Mouse (Mus musculus) ES-E14 (cell line): ENCODE data around the gene Gm20481. TPM values are rescaled to one million over a fixed set of nuclear protein-coding genes. Genes with fewer than 3 reads are reported as not detected.

ENCODE experiments used
- DNase-seq: peaks from one replicate; pipeline ENCODE4 v3.0.0-alpha.2; 2013; ENCODE audit warnings: low read depth, low spot score
- H3K27ac ChIP-seq: 2 replicates; pipeline ENCODE4 v1.5.1; 2012; ENCODE audit warnings: low read depth, mild to moderate bottlenecking, low read length, moderate library complexity, mixed read lengths; ENCODE audit not compliant: poor library complexity, insufficient read depth, severe bottlenecking
- H3K36me3 ChIP-seq: 2 replicates; pipeline ENCODE4 v1.6.1; 2012; ENCODE audit warnings: mild to moderate bottlenecking, low read length, moderate library complexity, mixed read lengths; ENCODE audit not compliant: control insufficient read depth, poor library complexity, insufficient read depth, severe bottlenecking
- H3K4me1 ChIP-seq, 2 experiments: fragments of 150-350 bp in 1 of 2; sonication (generic) in 1 of 2; 2 replicates each; pipeline ENCODE4 v1.6.1; 2012; ENCODE audit warnings: low read length in 2 of 2, mild to moderate bottlenecking in 1 of 2, mixed read lengths in 1 of 2; ENCODE audit not compliant: control insufficient read depth in 2 of 2, insufficient read depth in 2 of 2, poor library complexity in 1 of 2
- H3K4me3 ChIP-seq, 2 experiments: fragments of 150-350 bp in 1 of 2; sonication (generic) in 1 of 2; 2 replicates each; pipeline ENCODE4 v1.5.1; 2012; ENCODE audit warnings: low read length in 2 of 2, low read depth in 1 of 2, mild to moderate bottlenecking in 1 of 2, mixed read lengths in 1 of 2; ENCODE audit not compliant: insufficient read depth in 1 of 2, poor library complexity in 1 of 2, severe bottlenecking in 1 of 2
- H3K9ac ChIP-seq: 2 replicates; pipeline ENCODE4 v1.6.1; 2012; ENCODE audit warnings: low read depth, mild to moderate bottlenecking, low read length, mixed read lengths; ENCODE audit not compliant: poor library complexity, insufficient read depth, severe bottlenecking
- H3K9me3 ChIP-seq: fragments of 150-350 bp; sonication (generic); 2 replicates; pipeline ENCODE4 v1.6.1; 2012; ENCODE audit warnings: low read depth, mild to moderate bottlenecking, low read length; ENCODE audit not compliant: control insufficient read depth, insufficient read depth
- CHD2 ChIP-seq: IDR thresholded peaks from 2 replicates; pipeline ENCODE4 v1.6.1; 2014; ENCODE audit warnings: mild to moderate bottlenecking, low read depth, low read length, inconsistent platforms
- HCFC1 ChIP-seq: IDR thresholded peaks from 2 replicates; pipeline ENCODE4 v1.6.1; 2012; ENCODE audit warnings: low read length, inconsistent platforms, borderline replicate concordance; ENCODE audit not compliant: insufficient read depth
- MAFK ChIP-seq: IDR thresholded peaks from 2 replicates; pipeline ENCODE4 v1.6.1; 2014; ENCODE audit warnings: mild to moderate bottlenecking, low read depth, low read length, inconsistent platforms; ENCODE audit not compliant: insufficient read depth
- ZC3H11A ChIP-seq: IDR thresholded peaks from 2 replicates; pipeline ENCODE4 v1.6.1; 2012; ENCODE audit warnings: low read depth, mild to moderate bottlenecking, inconsistent platforms, low read length, borderline replicate concordance
- ZNF384 ChIP-seq: IDR thresholded peaks from 2 replicates; pipeline ENCODE4 v1.6.1; 2012; ENCODE audit warnings: low read depth, low read length, inconsistent platforms
- in situ Hi-C, 2 experiments: fragments of 600-800 bp; cut with MboI; formaldehyde crosslinking; loops; one replicate each; pipeline ENCODE4 v1.15.1; 2025; ENCODE audit warnings: low sequenced_read_pairs in 2 of 2, inconsistent platforms in 1 of 2; ENCODE audit not compliant: unreplicated experiment in 2 of 2
- total RNA-seq: library from RNA; depleted of rRNA; stranded (reverse); fragments of 300-350 nt; gene quantifications from 2 replicates; pipeline ENCODE4 v1.2.3, GENCODE M21; 2012; rRNA removed

Gene Gm20481
- total RNA-seq, 1 experiment = 1.9 TPM

DNA sequence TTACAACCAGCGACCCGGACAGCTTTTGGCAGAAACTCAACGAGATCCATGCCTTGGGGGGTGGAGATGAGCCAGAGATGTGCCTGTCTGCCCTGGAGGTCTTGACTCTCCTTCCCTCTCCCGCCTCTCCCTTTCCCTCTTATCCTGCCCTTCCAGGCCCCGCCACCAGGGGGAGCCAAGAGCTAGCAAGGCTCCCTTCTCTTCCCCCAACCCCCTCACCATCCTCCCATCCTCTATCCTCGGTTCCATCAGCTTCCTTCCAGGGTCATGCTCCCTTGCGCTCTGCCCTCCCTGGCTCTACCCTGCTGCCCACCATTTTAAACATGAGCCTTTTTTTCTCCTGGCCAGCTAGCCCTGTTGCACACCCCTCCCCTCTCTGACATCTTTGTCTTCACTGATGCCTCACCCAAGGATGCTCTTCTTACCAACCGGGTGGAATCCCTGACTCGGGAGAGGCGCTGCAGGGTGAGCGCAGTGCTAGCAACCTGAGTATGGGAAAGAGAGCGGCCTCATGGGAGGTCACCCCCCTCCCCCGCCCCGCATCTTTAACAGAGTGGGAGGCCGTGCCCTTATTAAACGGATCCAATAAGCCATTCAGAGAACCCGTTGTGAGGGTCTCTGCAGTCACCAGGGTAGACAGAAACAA is 51.6 kb downstream of the Gm20481 start:
- peak; percentile 85 for DNase-seq

More for the DNA sequence above, 51.6 kb downstream of the Gm20481 start:
- Histone ChIP-seq H3K4me1 (peaks cover 2 to 16% of the 10 kb centered on the region in 2 experiments; a peak in 2 of 4 replicates), H3K9ac (peak overlapping the region; percentile 38; the same call in 1 of the 2 replicates), H3K36me3 (peaks cover 4% of the 10 kb centered on the region), H3K9me3 (no peaks in the 10 kb centered on the region), H3K4me3 (no peak overlapping the region), H3K27ac (no peak overlapping the region)
- in situ Hi-C loops = loop anchor here in 1 of 2 experiments (25.0 kb wide), 1 partner anchor 91 kb away; the partner anchor contains the start of genes Csnk2b, Gpank1, Ly6g5b and Ly6g5c
- TF ChIP-seq CHD2 (no peak), ZC3H11A (peak; percentile 37; the same call in 1 of the 2 replicates), HCFC1 (no peak), ZNF384 (no peak), MAFK (no peak)

Other genes starting within 250 kb of the Gm20481 start
- gene C4b, start 226.0 kb upstream of the Gm20481 start, total RNA-seq = 0.45 and 1.5 TPM in 2 replicates
- gene Cyp21a1, start 165.4 kb upstream of the Gm20481 start, total RNA-seq = 0.27 and 0.32 TPM in 2 replicates
- gene Stk19, start 133.0 kb upstream of the Gm20481 start, total RNA-seq = 29.1 and 32.6 TPM in 2 replicates
- 39.0 and 45.2 TPM in 2 replicates for gene Dxo, start 132.9 kb upstream of the Gm20481 start, total RNA-seq
- 40.5 and 66.0 TPM in 2 replicates for gene Skiv2l, start 119.7 kb upstream of the Gm20481 start, total RNA-seq
- 50.2 and 63.4 TPM in 2 replicates for gene Nelfe, start 119.5 kb upstream of the Gm20481 start, total RNA-seq
- gene Cfb, start 107.4 kb upstream of the Gm20481 start, total RNA-seq = 0.16 and 0.18 TPM in 2 replicates
- 9.4 and 11.5 TPM in 2 replicates for gene Zbtb12, start 90.4 kb upstream of the Gm20481 start, total RNA-seq
- 0.31 TPM in 1 of 2 replicates, not detected in the other for gene Gm20547, start 87.9 kb upstream of the Gm20481 start, total RNA-seq
- gene C2, start 71.6 kb upstream of the Gm20481 start, total RNA-seq = 5.0 TPM in 2 replicates
- 124 and 147 TPM in 2 replicates for gene Ehmt2, start 71.4 kb upstream of the Gm20481 start, total RNA-seq
- gene Slc44a4, start 55.4 kb upstream of the Gm20481 start, total RNA-seq = 5.5 and 8.7 TPM in 2 replicates
- gene Neu1, start 38.7 kb upstream of the Gm20481 start, total RNA-seq = 24.0 and 40.6 TPM in 2 replicates
- 11.0 and 14.6 TPM in 2 replicates for gene Hspa1b, start 10.7 kb upstream of the Gm20481 start, total RNA-seq
- 5.8 and 5.9 TPM in 2 replicates for gene Hspa1a, start 2.2 kb downstream of the Gm20481 start, total RNA-seq
- gene Hspa1l, start 2.8 kb downstream of the Gm20481 start, total RNA-seq = 0.45 and 0.48 TPM in 2 replicates
- 52.1 and 64.4 TPM in 2 replicates for gene Lsm2, start 11.9 kb downstream of the Gm20481 start, total RNA-seq
- 303 and 453 TPM in 2 replicates for gene Vars, start 31.1 kb downstream of the Gm20481 start, total RNA-seq
- gene Vwa7, start 46.7 kb downstream of the Gm20481 start, total RNA-seq = 0.21 and 0.31 TPM in 2 replicates
- 3.1 and 4.7 TPM in 2 replicates for gene Sapcd1, start 58.1 kb downstream of the Gm20481 start, total RNA-seq
- gene Msh5, start 76.8 kb downstream of the Gm20481 start, total RNA-seq = 2.7 and 3.2 TPM in 2 replicates
- 113 and 133 TPM in 2 replicates for gene Clic1, start 80.1 kb downstream of the Gm20481 start, total RNA-seq
- gene Ddah2, start 89.1 kb downstream of the Gm20481 start, total RNA-seq = 45.0 and 57.5 TPM in 2 replicates
- not detected in 2 replicates for gene Ly6g6c, start 95.5 kb downstream of the Gm20481 start, total RNA-seq
- gene Mpig6b, start 96.3 kb downstream of the Gm20481 start, total RNA-seq = 0.26 TPM in 1 of 2 replicates, not detected in the other
- gene Ly6g6e, start 107.0 kb downstream of the Gm20481 start, total RNA-seq = 13.4 and 36.1 TPM in 2 replicates
- 1.6 and 4.9 TPM in 2 replicates for gene Ly6g6d, start 108.2 kb downstream of the Gm20481 start, total RNA-seq
- gene Ly6g6f, start 115.7 kb downstream of the Gm20481 start, total RNA-seq = not detected in 2 replicates
- 30.7 and 40.4 TPM in 2 replicates for gene Abhd16a, start 119.4 kb downstream of the Gm20481 start, total RNA-seq
- 0.49 TPM in 1 of 2 replicates, not detected in the other for gene Ly6g5c, start 138.4 kb downstream of the Gm20481 start, total RNA-seq
- gene Ly6g5b, start 145.5 kb downstream of the Gm20481 start, total RNA-seq = 1.4 and 1.5 TPM in 2 replicates
- gene Gpank1, start 151.5 kb downstream of the Gm20481 start, total RNA-seq = 21.9 and 31.1 TPM in 2 replicates
- 78.0 and 98.6 TPM in 2 replicates for gene Csnk2b, start 152.1 kb downstream of the Gm20481 start, total RNA-seq
- 11.2 and 11.7 TPM in 2 replicates for gene D17H6S53E, start 156.5 kb downstream of the Gm20481 start, total RNA-seq
- 7.5 and 10.0 TPM in 2 replicates for gene Apom, start 162.1 kb downstream of the Gm20481 start, total RNA-seq
- 208 and 245 TPM in 2 replicates for gene Bag6, start 165.3 kb downstream of the Gm20481 start, total RNA-seq
- gene Prrc2a, start 195.0 kb downstream of the Gm20481 start, total RNA-seq = 147 and 161 TPM in 2 replicates
- not detected in 2 replicates for gene Aif1, start 206.2 kb downstream of the Gm20481 start, total RNA-seq
- gene Lst1, start 218.5 kb downstream of the Gm20481 start, total RNA-seq = 2.6 and 2.7 TPM in 2 replicates
- 10.1 and 19.6 TPM in 2 replicates for gene Ltb, start 224.5 kb downstream of the Gm20481 start, total RNA-seq
- gene Tnf, start 232.1 kb downstream of the Gm20481 start, total RNA-seq = 0.22 TPM in 1 of 2 replicates, not detected in the other
- 0.13 TPM in 1 of 2 replicates, not detected in the other for gene Lta, start 235.4 kb downstream of the Gm20481 start, total RNA-seq